Mouse (Mus musculus) MN1 (cell line): ENCODE results near the gene Dync1i1.
"Not testable (repeated sequence)": the region's sequence is repeated elsewhere in the genome, so short reads cannot be mapped to it uniquely, and the experiment has no call there.

Source experiments
- DNase-seq: peaks from one replicate; pipeline ENCODE4 v3.0.0-alpha.2; 2016; ENCODE audit warnings: low spot score

Dync1i1 gene

DNA sequence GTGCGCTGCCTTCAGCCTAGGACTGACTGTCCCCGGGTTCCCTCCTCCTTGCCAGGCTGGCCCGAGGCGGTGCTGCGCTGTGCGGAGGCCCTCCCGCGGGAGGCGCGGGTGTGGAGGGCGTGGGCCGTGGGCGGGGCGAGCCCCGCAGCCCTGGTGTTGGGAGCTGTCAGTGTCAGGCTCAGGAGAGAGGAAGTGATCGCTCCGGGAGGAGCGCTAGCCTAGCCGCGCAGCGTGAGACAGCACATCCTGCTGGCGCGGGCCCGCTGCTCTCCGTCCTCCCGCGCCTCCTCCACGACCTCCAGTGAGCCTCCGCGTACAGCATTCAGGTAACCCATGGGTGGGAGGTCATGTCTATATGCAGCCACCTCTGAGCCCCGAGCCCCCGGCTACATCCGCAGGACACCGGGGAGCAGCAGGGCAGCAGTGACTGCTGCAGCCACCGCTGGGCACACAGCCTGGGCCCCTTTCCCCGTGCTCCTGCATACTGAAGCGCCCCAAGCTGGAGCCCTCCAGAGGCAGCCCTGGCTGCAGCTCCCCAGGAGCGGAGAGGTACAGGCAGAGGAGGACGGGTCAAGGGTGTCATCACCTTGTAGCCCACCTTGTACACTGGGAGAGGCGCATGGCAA, at the start of gene Dync1i1:
TSS of gene Dync1i1 (plus strand) at position 29 of the 626 bp plus-strand sequence.
- DNase-seq, result no peak

DNA sequence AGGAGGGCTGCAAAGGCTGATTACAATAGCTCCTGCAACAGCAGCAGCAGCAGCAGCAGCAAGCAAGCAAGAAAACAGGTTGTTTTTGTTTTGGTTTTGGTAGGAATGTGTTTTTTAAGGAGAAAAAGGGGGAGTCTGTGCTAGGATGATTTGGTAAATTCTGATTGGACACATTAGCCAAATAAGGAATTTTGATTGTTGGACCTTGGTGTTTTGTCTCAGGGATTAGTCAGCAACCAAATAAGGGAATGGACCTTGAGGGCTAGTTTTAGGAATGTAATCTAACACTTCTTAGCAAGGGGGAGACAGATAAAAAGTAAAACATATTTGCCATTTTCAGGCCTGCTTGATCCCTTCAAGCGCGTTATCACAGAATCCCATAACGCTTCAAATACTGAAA, 45.7 kb upstream of the Dync1i1 start:
- DNase-seq, result no peak

DNA sequence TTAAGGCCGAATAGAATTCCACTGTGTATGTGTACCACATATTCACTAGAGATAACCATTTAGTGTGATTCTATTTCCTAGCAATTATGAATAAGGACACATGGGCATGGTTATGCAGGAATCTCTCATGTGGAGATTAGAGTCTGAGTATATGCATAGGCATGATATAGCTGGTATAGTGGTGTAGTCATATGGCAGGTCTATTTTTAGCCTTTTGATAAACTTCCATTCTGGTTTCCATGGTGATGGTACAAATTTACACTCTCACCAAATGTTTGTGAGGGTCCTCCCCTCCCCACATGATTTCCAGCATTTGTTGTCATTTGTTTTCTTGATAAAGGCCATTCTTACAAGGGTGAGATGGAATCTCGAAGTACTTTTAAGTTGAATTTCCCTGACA, 23.6 kb upstream of the Dync1i1 start:
- DNase-seq, result no peak

DNA sequence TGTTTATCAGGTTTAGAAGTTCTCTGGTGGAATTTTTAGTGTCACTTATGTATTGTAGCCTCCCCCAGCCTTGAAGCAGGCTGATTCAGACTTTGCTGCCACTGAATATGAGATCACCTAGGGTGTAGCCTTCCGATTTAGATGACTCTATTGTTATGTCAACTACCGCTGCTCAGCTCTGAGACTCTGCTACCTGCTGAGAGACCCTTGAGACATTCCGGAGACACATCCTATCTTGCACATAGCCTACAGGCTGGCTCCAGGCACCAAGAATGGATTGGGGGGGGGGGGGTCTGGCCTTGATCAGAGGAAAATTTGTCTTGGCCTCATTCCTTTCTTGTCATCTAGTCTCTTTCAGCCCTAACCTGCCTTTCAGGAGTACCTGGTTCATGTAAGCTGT, 17.5 kb upstream of the Dync1i1 start:
- not testable (repeated sequence) for DNase-seq

DNA sequence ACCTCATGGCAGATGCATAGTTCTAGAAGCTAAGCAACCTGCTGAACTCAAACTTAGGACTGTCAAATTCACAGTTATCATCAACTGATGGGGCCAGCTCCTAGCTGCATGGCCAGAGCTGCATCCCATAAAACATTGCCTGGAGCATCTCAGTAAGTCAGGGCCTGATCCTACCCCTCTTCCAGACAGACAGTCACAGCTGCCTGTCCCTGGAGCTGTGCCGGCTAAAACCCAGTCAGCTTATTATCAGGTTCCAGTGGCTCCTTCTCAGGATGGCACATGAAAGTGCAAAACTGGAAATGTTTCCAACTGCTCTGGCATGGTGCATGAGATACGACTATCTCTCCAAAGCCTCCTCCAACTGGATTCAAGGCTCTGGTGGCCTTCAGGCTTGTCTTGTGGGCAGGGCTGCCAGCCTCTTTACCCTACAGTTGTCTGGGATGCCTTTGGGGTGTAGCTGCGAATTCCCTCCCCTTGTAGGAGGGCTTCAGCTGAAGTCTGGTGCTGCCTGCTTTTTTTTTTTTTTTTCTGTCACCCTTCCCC, 15.3 kb upstream of the Dync1i1 start:
- no peak for DNase-seq

DNA sequence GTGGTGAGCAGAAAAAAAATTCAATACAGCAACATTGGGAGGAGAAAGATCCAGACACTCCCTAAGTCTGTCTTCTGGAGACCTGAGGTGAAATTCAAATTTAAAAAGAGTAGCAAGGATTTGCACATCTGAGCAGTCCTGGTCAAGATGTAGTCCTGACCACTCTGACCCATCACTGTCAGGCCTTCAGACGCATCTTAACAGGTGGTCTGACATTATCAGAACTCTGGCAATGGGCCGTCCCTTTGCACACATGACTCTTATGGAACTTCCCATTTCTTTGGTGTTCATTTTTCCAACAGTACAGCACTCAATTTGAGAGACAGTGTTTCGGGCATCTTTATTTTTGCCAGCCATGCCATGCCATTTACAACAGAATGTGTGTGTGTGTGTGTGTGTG, 12.8 kb upstream of the Dync1i1 start:
- no peak for DNase-seq

DNA sequence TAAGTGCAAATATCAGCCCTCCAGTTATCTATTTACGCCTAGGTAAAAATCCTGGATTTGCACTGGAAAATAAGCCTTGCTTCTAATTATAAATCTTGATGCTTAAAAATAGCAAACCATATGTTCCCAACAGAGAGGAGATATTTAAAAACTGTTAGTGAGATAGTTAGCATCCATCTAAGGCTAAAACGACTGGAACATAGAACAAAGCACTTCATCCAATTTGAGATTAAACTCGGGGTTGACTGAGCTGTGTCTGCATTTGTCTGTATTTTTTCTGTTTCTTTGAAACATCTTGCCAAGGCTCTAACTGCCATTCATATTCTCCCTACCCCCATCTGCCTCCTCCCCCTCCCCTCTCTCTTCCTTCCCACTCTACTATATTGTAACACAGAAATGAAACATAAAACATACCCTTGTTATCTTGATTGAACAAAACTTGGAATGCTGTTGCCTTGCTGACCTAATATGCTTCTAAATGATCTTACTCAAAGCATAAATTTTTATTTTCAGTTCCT, 10.3 kb upstream of the Dync1i1 start:
- no peak for DNase-seq

DNA sequence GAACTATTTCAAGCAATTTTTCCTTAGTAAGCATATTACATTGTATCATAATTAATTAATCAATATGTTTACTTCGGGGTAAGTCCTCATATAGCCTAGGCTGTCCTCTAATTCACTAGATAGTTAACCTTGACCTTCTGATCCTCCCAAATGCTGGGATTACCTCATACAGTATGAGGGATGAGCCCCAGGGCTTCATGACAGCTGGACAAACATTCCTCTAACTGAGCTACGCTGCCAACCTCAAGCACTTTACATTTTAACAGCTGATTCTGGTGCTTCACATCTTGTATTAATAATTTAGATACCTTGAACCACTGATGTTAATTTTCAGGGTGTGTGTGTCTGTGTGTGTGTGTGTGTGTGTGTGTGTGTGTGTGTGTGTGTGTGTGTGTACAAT, 6.5 kb upstream of the Dync1i1 start:
- no peak for DNase-seq

DNA sequence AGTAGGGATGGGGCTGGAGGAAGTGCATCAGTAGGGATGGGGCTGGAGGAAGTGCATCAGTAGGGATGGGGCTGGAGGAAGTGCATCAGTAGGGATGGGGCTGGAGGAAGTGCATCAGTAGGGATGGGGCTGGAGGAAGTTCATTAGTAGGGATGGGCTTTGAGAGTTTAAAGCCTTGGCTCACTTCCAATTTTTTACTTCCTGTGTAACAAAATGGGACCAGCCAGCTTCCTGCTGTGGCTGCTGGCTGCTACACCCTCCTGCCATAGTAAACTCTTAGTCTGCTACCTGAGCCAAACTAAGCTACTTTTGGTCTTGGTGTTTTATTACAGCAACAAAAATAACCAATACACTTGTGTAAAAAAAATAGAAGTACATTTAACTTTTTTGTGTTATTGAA, 4.7 kb upstream of the Dync1i1 start:
- DNase-seq, result not testable (repeated sequence)

DNA sequence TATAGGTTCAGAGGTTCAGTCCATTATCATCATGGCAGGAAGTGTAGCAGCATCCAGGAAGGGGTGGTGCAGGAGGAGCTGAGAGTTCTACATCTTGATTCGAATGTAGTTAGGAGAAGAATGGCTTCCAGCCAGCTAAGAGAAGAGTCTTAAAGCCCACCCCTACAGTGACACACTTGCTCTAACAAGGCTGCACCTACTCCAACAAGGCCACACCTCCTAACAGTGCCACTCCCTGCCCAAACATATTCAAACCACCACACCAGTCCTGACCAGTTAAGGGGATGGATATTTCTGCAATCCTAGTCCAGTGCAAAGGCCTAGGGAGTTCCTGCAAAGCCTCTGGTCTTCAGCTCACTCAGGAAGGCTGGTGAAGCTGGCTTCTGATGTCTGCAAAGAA, 1.5 kb upstream of the Dync1i1 start:
- no peak for DNase-seq

DNA sequence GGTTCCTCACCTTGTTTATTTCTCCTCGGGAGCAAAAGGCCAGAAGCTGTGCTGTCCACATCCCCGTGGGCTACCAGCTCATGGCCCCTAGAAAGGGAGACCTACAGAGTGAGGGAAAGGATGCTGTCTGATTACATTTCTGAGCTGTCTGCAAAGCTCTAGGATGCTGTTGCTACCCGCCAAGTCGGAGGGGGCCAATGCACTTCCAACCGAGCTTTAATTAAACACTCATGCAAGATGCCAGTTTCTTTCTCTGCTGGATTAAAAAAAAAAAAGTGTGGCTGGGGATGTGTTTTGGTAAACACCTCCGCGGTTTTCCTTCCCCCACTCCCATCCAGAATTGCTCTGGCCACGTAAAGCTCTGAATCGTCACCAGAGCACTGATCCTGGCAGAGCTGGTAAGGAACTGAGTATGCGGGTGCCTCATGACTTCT, 815 bp downstream of the Dync1i1 start:
- no peak for DNase-seq

DNA sequence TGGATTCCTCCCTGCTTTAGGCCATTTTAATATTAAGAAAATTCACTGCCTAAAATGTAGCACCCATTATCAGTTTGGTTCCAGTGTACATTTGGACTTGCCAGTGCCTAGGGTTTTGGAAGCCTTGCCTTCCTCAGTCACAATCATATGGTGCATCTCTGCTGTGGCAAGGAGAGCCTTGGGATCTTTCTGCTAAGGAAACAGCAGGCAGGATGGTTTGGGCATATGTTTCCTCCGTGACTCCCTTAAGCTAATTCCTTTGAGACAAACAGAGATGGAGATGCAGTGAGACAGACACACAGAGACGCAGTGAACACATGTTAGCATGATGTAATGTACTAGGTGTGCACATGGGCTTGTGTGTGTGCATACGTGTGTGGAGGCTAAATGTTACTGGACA, 7.8 kb downstream of the Dync1i1 start:
- DNase-seq, result no peak

DNA sequence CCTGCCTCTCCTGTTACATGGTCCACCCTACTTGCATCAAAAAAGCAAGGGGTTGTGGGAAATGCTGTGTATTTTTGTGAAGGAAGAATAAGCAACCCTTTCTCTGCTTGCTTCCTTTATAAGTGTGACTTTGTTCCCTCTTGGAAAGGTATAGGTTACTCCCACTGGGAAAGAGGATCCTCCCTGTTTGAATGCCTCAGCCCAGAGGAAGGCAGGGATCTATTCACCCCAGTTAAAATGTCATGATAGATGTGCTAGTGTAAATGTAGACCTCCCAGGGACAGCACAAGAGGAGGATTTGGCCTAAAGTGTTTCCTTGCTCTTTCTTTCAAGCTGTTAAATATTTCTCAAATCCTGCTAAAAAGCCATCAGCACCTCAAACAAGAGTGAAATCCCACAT, 9.0 kb downstream of the Dync1i1 start:
- no peak for DNase-seq

DNA sequence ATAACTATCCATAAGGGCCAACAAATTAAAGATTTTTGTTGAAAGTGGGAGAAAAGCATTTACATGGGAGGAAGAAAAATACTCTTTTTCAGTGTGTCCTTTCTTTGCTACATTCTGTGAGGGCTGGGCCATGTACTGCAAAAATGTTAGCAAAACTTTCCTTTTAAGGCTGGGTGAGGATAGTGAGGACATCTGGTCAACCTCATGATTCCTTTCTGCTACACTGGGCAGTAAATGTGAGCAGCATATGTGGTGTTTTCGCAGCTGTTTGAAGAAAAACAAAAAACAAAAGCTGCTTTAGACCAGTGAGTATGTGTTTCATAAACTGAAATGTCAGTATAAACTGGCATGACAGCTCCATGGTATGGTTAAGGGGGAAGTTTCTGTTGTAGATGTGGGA, 9.4 kb downstream of the Dync1i1 start:
- no peak for DNase-seq

DNA sequence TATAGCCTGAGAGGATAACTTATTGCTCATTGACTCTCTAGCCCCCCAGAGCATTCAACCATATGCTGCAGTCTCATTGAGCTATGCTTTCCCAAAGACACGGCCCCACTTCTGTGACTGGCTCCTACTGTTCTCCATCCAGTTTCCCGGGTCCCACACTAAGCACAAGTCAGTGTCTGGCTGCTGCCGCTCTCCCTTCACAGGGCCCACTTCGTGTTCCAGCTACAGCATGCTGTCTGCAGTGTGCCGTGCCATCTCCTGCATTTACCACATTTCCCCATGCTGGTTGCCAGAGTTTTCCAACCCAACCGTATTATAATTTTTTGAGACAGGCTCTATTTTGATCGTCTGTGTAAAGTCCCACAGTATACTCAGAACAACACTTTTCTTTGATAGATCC, 14.3 kb downstream of the Dync1i1 start:
- no peak for DNase-seq

DNA sequence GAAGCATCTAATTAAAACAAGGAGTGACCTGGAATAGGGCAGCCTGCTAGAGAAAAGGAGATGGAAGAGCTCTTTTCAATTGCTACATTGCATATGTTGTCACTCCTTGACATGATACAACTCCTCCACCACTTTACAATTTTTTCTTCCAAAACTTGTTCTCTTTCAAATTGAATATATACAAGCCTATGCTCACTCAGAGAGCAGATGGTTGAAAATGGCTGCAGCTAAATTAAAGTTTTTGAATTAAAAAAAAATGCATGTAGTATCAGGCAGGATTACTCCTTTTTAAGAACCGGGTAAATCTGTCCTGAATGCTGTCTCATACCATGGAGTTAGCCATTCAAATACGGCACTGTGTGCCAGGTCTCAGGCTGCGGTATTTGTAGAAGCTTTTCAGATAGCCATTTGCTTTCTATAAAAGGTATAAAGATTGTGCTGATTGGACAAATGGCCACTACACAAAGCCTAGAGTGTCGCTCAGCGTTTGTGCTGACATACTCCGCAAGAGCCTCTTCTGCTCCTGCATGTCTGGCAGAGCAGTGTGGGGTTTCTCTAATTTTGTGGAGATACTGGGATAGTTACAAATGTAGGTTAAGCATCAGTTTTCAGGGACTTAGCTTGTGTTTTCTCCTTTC, 16.1 kb downstream of the Dync1i1 start:
- no peak for DNase-seq

DNA sequence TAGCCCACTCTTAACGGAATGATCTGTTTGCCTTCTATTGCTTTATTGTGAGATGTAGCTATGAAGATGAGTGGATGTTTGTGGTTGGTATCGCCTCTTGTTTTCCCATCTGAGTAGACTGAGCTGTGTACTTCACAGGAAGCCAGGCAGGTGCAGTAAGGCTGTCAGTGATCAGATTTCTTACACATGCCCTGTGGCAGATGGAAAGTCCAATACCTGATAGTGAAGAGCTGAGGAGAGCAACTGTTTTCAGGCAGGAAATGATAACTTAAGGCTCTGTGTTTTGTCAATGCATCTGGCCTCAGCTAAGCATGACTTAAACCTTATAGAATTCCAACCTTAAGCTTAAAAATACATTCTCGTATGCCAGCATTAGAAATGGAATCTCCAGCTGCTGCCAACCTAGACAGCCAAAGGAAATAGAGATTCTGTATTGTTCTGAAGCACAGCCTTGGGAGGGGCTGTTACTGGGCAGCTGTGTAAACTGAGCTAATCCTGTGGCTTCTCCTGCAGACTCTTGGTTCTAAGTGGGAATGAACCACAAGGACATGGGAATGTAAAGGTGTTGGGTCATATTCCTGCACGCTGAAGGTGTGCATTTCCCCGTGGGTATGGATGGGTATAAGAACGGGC, 24.8 kb downstream of the Dync1i1 start:
- DNase-seq, result no peak

DNA sequence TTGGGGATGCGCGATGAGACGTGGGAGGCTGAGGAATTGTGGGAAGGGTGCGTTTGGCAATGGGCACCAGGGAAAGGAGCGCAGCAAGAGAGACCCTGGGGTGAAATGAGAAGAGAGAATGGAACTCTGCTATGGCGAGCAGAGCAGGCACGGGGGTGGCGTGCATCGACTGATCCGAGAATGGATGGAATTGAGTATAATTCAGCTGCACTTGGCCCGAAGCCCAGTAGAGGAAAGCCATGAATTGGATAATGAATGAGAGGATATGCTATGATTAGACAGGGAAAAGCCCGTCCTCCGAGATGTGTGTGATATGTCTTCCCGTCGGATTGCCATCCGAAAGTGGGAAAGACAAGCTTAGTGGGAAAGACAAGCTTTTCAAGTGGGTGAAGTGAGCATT, 26.7 kb downstream of the Dync1i1 start:
- no peak for DNase-seq

DNA sequence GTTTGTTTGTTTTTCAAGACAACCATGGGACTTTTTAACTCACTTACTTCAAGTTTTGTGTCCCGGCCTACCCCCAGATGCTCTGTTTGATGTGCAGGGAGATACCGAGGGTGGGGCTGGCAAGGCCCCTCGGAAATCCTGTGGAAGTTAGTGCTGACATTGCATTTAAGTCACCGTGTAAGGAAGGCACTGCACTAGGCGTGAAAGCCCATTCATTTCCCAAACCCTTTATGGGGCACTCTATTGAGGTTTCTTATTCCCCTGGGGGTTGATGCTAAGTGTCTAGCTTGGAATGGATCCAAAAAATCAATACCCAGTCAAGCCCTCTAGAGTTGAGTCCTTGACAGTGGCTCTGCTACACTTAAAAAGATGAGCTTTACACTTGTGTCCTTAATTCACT, 27.2 kb downstream of the Dync1i1 start:
- DNase-seq, result no peak

DNA sequence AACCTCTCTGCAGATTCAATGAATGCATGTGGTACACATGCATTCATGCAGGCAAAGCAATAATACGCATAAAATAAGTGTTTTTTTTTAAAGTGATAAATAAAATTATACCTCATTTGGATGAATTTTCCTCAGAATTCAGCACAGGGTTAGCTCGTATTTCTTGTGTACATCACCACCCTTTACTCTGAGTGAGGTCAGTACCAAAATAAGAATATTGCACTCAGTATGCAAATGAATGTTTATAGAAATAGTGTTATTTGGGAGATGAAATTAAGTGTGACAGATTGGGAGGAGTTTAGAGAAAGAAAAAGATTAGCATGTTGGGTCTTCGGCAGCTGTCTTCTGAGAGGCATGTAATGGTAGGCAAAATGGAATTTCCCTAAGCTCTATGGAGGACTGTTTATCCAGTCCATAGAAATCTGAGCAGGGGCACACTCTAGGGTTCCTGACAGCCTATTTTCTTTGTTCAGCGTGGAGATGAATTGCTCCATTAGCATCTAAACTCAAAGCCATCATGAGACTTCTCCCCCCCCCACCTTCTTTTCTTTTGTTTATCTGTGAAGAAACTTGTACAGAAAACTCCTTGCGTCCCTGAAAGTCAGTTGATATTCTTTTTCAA, 31.2 kb downstream of the Dync1i1 start:
- no peak for DNase-seq

DNA sequence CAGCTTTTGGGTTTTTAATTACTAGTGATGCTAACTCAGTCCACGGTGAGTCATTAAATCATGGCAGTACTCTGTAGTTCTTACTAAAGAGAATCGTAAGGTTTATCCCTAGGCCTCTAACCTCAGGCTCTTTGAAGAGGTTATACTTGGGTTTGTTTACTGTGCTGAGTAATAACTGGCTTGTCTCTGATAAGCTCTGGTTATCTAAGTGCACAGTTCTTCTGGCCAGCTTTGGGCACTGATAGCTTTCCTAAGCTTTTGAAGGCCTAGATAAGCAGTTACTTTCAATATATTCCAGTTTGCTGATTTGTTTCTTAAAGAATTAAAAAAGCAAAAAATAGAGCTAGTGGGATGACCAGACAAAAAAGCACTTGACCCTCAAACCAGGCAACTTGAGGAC, 37.5 kb downstream of the Dync1i1 start:
- DNase-seq, result no peak

DNA sequence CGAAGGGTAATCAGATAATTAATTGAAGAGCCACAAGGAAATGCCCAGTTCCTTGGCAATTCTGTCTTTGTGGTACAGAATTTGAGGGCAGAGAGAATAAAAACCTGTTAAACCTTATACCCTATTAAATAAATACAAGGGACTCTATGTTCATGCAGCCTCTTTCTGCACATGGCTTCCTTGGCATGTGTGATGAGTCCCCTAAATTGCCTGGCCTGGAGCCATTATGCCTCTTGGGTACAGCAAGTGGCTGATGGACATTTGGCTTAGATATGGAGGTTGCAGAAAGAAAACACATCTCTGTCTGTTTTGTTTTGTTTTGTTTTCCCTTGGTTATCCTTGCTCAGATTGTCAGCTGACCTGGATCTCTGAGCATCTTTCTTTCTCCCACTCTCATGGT, 43.1 kb downstream of the Dync1i1 start:
- DNase-seq, result no peak

DNA sequence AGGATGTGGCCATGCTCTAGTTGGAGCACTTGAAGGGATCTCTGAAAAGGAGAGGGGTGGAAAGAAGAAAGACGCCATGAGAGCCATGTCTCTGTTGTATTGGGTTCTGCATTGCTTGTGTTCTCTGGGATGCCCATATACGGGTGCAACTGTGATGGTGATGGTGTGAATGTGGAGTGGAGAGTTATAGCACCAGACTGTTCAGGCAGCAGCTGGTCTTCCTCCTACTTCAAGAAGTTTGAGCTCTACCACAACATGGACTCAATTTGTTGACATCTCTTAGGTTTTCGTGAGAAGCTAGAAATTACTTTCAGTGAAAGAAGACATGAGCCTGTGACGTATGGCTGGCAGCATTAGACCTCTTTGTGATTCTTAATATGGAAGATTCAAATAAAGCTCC, 44.8 kb downstream of the Dync1i1 start:
- no peak for DNase-seq
